Mouse (Mus musculus): ENCODE results near the gene Babam2. TPM values are rescaled to one million over a fixed set of nuclear protein-coding genes. Genes with fewer than 3 reads are reported as not detected.

Babam2 gene
- polyA plus RNA-seq, 1 experiment from 2014 or later: 46.9 TPM

GRCm38 (mm10) chr5:31687972-31688371 is 9.5 kb upstream of the Babam2 start:
- Histone ChIP-seq H3K4me3 (no peak overlapping the region), H3K27me3 (no peaks in the 10 kb centered on the region), H3K27ac (replicated peaks) (no peak overlapping the region), H3K36me3 (no peaks in the 10 kb centered on the region), H3K9me3 (no peaks in the 10 kb centered on the region), H3K9ac (replicated peaks) (no peak overlapping the region), H3K4me2 (replicated peaks) (no peak overlapping the region), H3K4me1 (no peaks in the 10 kb centered on the region)
- 91% methylated on average over 3 of the region's 3 CpGs for WGBS
- ATAC-seq (replicated peaks): no peak

GRCm38 (mm10) chr5:31693191-31693590 is 4.3 kb upstream of the Babam2 start:
- Histone ChIP-seq H3K27me3 (no peaks in the 10 kb centered on the region), H3K9ac (replicated peaks) (no peak overlapping the region), H3K4me2 (replicated peaks) (no peak overlapping the region), H3K9me3 (no peaks in the 10 kb centered on the region), H3K4me3 (no peak overlapping the region), H3K27ac (replicated peaks) (no peak overlapping the region), H3K36me3 (no peaks in the 10 kb centered on the region), H3K4me1 (peaks cover 7% of the 10 kb centered on the region)
- no peak for ATAC-seq (replicated peaks)

- Histone ChIP-seq H3K36me3 (no peaks in the 10 kb centered on the region), H3K4me1 (peaks cover 16% of the 10 kb centered on the region), H3K27ac (replicated peaks) (peak within 1 kb of the TSS; percentile 93), H3K9me3 (no peaks in the 10 kb centered on the region), H3K4me2 (replicated peaks) (peak within 1 kb of the TSS; percentile 74), H3K9ac (replicated peaks) (peak within 1 kb of the TSS; percentile 82), H3K27me3 (no peaks in the 10 kb centered on the region), H3K4me3 (peak within 1 kb of the TSS; percentile 80)
- 6% methylated on average over 18 of the region's 18 CpGs for WGBS
- peak; percentile 2; the same call in 1 of the 2 replicates for ATAC-seq (replicated peaks)
Measured at GRCm38 (mm10) chr5:31696971-31697643, 377 bp upstream of the Babam2 start, which contains the start of gene Rbks. Gene Rbks (minus strand): TSS chr5:31697627.

GRCm38 (mm10) chr5:31698297-31698726 is 828 bp downstream of the Babam2 start:
- Histone ChIP-seq H3K9ac (replicated peaks) (peak overlapping the region; percentile 82), H3K27ac (replicated peaks) (peak overlapping the region; percentile 93), H3K9me3 (no peaks in the 10 kb centered on the region), H3K27me3 (no peaks in the 10 kb centered on the region), H3K4me1 (peaks cover 16% of the 10 kb centered on the region), H3K36me3 (no peaks in the 10 kb centered on the region), H3K4me2 (replicated peaks) (peak overlapping the region; percentile 74), H3K4me3 (peak overlapping the region; percentile 80)
- ATAC-seq (replicated peaks): peak; percentile 86
- WGBS: 3% methylated on average over 16 of the region's 16 CpGs

DNA sequence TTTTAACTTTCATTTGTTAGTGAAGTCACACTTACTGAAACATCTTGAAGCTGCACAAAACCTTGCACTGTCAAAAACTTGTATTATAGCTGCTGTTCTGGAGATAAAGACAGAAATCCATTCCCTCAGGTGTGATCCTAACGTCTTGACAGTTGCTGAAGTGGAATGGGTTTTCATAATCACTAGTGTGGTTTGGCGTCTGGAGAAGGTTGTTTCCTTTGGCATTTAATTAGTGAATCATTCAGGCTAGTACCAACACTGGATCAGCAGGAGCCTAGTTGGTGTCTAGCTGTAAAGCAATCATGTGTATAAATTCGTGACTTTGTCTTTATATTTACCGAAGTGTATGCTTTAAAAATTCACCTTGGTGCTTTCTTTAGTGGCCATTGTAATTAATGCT is 1.4 kb downstream of the Babam2 start:
- H3K4me1 ChIP-seq: peaks cover 16% of the 10 kb centered on the region
- H3K27me3 ChIP-seq: no peaks in the 10 kb centered on the region
- WGBS: 31% methylated on average over 4 of the region's 4 CpGs
- H3K36me3 ChIP-seq: peaks cover 2% of the 10 kb centered on the region; the same call in 1 of the 2 replicates
- no peak overlapping the region for H3K9ac ChIP-seq (replicated peaks)
- ATAC-seq (replicated peaks): no peak
- H3K4me3 ChIP-seq: no peak overlapping the region; the same call in 1 of the 2 replicates
- H3K27ac ChIP-seq (replicated peaks): peak overlapping the region; percentile 93; the same call in 1 of the 2 replicates
- peak overlapping the region; percentile 74 for H3K4me2 ChIP-seq (replicated peaks)
- no peaks in the 10 kb centered on the region for H3K9me3 ChIP-seq

GRCm38 (mm10) chr5:31699397-31699796 is 1.9 kb downstream of the Babam2 start:
- H3K4me2 ChIP-seq (replicated peaks): no peak overlapping the region
- no peak overlapping the region for H3K27ac ChIP-seq (replicated peaks)
- no peak overlapping the region for H3K9ac ChIP-seq (replicated peaks)
- H3K4me1 ChIP-seq: peaks cover 16% of the 10 kb centered on the region
- H3K4me3 ChIP-seq: no peak overlapping the region
- no peaks in the 10 kb centered on the region for H3K9me3 ChIP-seq
- peaks cover 2% of the 10 kb centered on the region; the same call in 1 of the 2 replicates for H3K36me3 ChIP-seq
- no peak for ATAC-seq (replicated peaks)
- no peaks in the 10 kb centered on the region for H3K27me3 ChIP-seq

- no peak overlapping the region for H3K27ac ChIP-seq (replicated peaks)
- 90% methylated on average over 5 of the region's 5 CpGs for WGBS
- H3K4me2 ChIP-seq (replicated peaks): no peak overlapping the region
- H3K27me3 ChIP-seq: no peaks in the 10 kb centered on the region
- no peak overlapping the region for H3K9ac ChIP-seq (replicated peaks)
- H3K36me3 ChIP-seq: peaks cover 2% of the 10 kb centered on the region; the same call in 1 of the 2 replicates
- no peaks in the 10 kb centered on the region for H3K4me1 ChIP-seq
- no peak for ATAC-seq (replicated peaks)
- H3K4me3 ChIP-seq: no peak overlapping the region
- H3K9me3 ChIP-seq: no peaks in the 10 kb centered on the region
Measured at GRCm38 (mm10) chr5:31704971-31705370, 7.5 kb downstream of the Babam2 start.

DNA sequence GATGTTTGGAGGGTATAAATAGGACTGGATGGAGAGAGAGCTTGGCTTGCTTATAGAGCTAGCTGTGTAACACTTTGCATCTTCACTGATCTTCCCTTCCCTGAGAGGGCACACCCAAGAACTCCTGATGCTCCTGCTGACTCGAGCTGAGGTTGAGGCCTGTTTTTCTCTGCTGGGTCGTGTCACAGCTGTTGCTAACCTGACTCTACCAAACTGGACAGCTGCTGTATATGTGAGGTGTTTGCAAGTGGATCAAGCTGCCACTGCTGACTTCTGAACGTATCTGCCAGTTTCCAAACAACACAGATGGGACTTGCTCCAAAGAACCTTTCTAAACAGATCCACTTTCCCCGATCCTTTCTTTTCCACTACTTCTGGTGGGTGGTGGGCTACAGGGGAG is 9.3 kb downstream of the Babam2 start:
- Histone ChIP-seq H3K4me3 (no peak overlapping the region), H3K4me1 (no peaks in the 10 kb centered on the region), H3K9ac (replicated peaks) (no peak overlapping the region), H3K36me3 (peaks cover 2% of the 10 kb centered on the region; the same call in 1 of the 2 replicates), H3K27ac (replicated peaks) (no peak overlapping the region), H3K27me3 (no peaks in the 10 kb centered on the region), H3K9me3 (no peaks in the 10 kb centered on the region), H3K4me2 (replicated peaks) (no peak overlapping the region)
- WGBS: 84% methylated on average over 4 of the region's 4 CpGs
- ATAC-seq (replicated peaks): no peak

- no peak overlapping the region for H3K9ac ChIP-seq (replicated peaks)
- no peak overlapping the region for H3K4me3 ChIP-seq
- H3K36me3 ChIP-seq: no peaks in the 10 kb centered on the region
- no peaks in the 10 kb centered on the region for H3K9me3 ChIP-seq
- no peak overlapping the region for H3K4me2 ChIP-seq (replicated peaks)
- H3K27ac ChIP-seq (replicated peaks): no peak overlapping the region
- no peaks in the 10 kb centered on the region for H3K4me1 ChIP-seq
- WGBS: 66% methylated on average over 1 of the region's 1 CpGs
- no peaks in the 10 kb centered on the region for H3K27me3 ChIP-seq
- ATAC-seq (replicated peaks): no peak
Measured at GRCm38 (mm10) chr5:31709389-31709788, 11.9 kb downstream of the Babam2 start.

- Histone ChIP-seq H3K27ac (replicated peaks) (no peak overlapping the region), H3K4me3 (no peak overlapping the region), H3K9ac (replicated peaks) (no peak overlapping the region), H3K9me3 (no peaks in the 10 kb centered on the region), H3K36me3 (no peaks in the 10 kb centered on the region), H3K27me3 (no peaks in the 10 kb centered on the region), H3K4me1 (no peaks in the 10 kb centered on the region), H3K4me2 (replicated peaks) (no peak overlapping the region)
- ATAC-seq (replicated peaks): no peak
- 97% methylated on average over 2 of the region's 2 CpGs for WGBS
Measured at GRCm38 (mm10) chr5:31713280-31713711, 15.8 kb downstream of the Babam2 start.

DNA sequence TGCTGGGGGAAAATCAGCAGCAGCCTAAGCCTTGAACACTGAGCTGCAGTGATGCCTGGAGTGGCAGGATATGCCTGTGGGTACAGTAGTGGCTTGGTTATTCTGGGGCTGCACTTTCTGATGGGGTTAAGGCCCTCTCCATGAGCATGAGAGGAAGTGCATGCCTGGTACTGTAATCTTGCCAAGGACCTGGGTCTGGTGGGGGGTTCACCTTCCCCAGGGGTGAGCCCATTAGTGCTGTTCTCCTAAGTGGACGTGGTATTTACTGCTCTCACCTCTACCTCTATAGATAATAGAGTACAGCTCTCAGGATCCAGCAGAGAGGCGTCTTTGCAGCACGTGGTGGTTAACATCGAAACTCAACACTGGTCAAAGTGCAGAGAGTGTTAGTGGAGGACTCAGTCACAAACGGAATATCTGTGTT is 16.4 kb downstream of the Babam2 start:
- H3K4me2 ChIP-seq (replicated peaks): no peak overlapping the region
- no peak for ATAC-seq (replicated peaks)
- no peak overlapping the region for H3K4me3 ChIP-seq
- H3K9me3 ChIP-seq: no peaks in the 10 kb centered on the region
- H3K27me3 ChIP-seq: no peaks in the 10 kb centered on the region
- H3K36me3 ChIP-seq: no peaks in the 10 kb centered on the region
- 81% methylated on average over 5 of the region's 5 CpGs for WGBS
- no peak overlapping the region for H3K27ac ChIP-seq (replicated peaks)
- no peaks in the 10 kb centered on the region for H3K4me1 ChIP-seq
- H3K9ac ChIP-seq (replicated peaks): no peak overlapping the region

DNA sequence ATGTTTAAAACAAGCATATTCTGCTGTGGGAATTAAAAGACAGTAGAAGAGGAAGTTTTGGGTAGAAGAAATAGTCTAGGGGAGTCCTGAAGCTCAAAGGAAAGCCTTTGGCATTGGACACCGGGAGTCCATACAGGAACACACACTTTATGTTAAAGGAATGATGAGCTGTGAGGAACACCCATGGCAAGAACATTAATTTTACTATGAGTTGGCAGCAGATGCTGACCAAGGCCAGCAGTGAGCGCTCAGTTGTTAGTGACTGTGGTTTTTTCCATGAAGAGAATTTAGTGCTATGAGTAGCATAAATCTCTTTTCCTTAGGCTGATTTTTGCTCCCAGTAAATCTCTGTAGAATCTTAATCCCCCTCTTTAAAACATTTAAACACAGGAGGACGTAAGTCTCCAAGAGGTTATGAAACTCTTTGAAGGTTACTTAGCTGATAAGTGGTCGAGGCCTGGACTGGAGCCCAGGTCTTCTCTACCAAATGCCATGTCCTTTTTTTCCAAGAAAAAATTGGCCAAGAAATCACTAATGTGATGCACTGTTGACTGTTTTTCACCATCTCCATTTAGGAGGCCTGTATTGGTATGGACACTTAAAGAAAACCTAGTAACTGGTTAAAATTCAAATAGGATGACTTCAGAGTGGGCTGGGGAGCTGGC is 18.1 kb downstream of the Babam2 start:
- Histone ChIP-seq H3K27me3 (no peaks in the 10 kb centered on the region), H3K4me2 (replicated peaks) (no peak overlapping the region), H3K36me3 (no peaks in the 10 kb centered on the region), H3K4me3 (no peak overlapping the region), H3K9ac (replicated peaks) (no peak overlapping the region), H3K4me1 (no peaks in the 10 kb centered on the region), H3K9me3 (no peaks in the 10 kb centered on the region), H3K27ac (replicated peaks) (no peak overlapping the region)
- no peak for ATAC-seq (replicated peaks)
- 86% methylated on average over 4 of the region's 4 CpGs for WGBS

Data from forebrain, embryonic 15.5 days (tissue).